Mouse (Mus musculus) CD4-positive, CD25-positive, alpha-beta regulatory T cell, adult 4 months (primary cell): ENCODE results near the gene Tyrobp. TPM values are rescaled to one million over a fixed set of nuclear protein-coding genes. Genes with fewer than 3 reads are reported as not detected.

ENCODE experiments used
- ATAC-seq: one replicate; pipeline ENCODE4 v1.8.0; 2017
- polyA plus RNA-seq, 2 experiments: library from polyadenylated mRNA; unstranded; fragments of 100-300 nt; shearing (Covaris generic); gene quantifications; one replicate each; pipeline ENCODE4 v1.2.1; 2017

Tyrobp gene
- polyA plus RNA-seq, 2 experiments from 2014 or later: 6.4 to 7.1 TPM

DNA sequence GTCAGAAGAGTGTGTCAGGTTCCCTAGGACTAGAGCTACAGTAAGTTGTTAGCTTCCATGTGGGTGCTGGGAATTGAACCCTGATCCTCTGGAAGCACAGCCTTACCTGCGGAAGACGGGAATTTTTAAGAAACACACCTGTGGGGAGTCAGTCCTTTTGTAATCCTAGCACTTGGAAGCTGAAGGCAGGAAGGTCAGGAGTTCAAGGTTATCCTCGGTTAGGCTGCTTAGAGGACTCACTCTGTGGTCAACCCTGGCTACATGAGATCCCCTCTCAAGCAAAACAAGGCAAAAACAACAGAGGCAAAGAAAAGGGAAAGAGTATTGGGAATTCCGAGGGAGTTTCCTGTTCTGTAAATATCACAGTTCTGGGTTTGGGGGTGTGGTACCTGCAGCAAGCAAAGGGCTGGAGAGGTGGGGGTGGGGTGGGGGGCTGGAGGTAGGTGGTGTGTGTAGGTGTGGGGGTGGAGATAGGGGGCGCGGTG, 51.3 kb downstream of the Tyrobp start:
- ATAC-seq: no peak

Other genes starting within 250 kb of the Tyrobp start
- 10 to 100 TPM; 19.5 to 22.3 TPM for gene Zfp146, start 244.0 kb upstream of the Tyrobp start, polyA plus RNA-seq
- under 1 TPM in 1 of 2 experiments, not detected in 1; 0.90 TPM for gene Cox7a1, start 229.6 kb upstream of the Tyrobp start, polyA plus RNA-seq
- gene Capns1, start 214.9 kb upstream of the Tyrobp start, polyA plus RNA-seq: 10 to 100 TPM; 49.8 to 68.7 TPM
- 10 to 100 TPM; 50.3 to 54.3 TPM for gene Polr2i, start 181.8 kb upstream of the Tyrobp start, polyA plus RNA-seq
- gene Tbcb, start 181.5 kb upstream of the Tyrobp start, polyA plus RNA-seq: 100 to 1,000 TPM in 1 of 2 experiments, 10 to 100 TPM in 1; 96.7 to 104 TPM
- gene Ovol3, start 178.0 kb upstream of the Tyrobp start, polyA plus RNA-seq: not detected
- gene Thap8, start 133.7 kb upstream of the Tyrobp start, polyA plus RNA-seq: 1 to 10 TPM in 1 of 2 experiments, not detected in 1; 1.6 TPM
- 1 to 10 TPM; 1.9 to 3.2 TPM for gene Wdr62, start 133.3 kb upstream of the Tyrobp start, polyA plus RNA-seq
- 1 to 10 TPM; 5.5 to 6.5 TPM for gene Clip3, start 122.0 kb upstream of the Tyrobp start, polyA plus RNA-seq
- 100 to 1,000 TPM; 179 to 205 TPM for gene Alkbh6, start 105.0 kb upstream of the Tyrobp start, polyA plus RNA-seq
- gene Syne4, start 99.0 kb upstream of the Tyrobp start, polyA plus RNA-seq: 10 to 100 TPM in 1 of 2 experiments, 1 to 10 TPM in 1; 9.2 to 16.8 TPM
- gene E130208F15Rik, start 92.0 kb upstream of the Tyrobp start, polyA plus RNA-seq: not detected
- gene Sdhaf1, start 89.9 kb upstream of the Tyrobp start, polyA plus RNA-seq: 1 to 10 TPM; 2.4 to 5.1 TPM
- gene Lrfn3, start 51.0 kb upstream of the Tyrobp start, polyA plus RNA-seq: not detected
- 100 to 1,000 TPM; 356 to 434 TPM for gene Hcst, start 6.1 kb downstream of the Tyrobp start, polyA plus RNA-seq
- gene Nfkbid, start 8.0 kb downstream of the Tyrobp start, polyA plus RNA-seq: 10 to 100 TPM; 39.2 to 44.4 TPM
- 1 to 10 TPM; 3.1 to 3.5 TPM for gene Aplp1, start 31.8 kb downstream of the Tyrobp start, polyA plus RNA-seq
- not detected for gene Kirrel2, start 43.9 kb downstream of the Tyrobp start, polyA plus RNA-seq
- not detected for gene Nphs1, start 44.6 kb downstream of the Tyrobp start, polyA plus RNA-seq
- not detected for gene Prodh2, start 79.9 kb downstream of the Tyrobp start, polyA plus RNA-seq
- under 1 TPM; 0.46 to 0.67 TPM for gene Arhgap33, start 121.3 kb downstream of the Tyrobp start, polyA plus RNA-seq
- 1 to 10 TPM; 1.0 to 3.1 TPM for gene Hspb6, start 138.4 kb downstream of the Tyrobp start, polyA plus RNA-seq
- gene Proser3, start 138.5 kb downstream of the Tyrobp start, polyA plus RNA-seq: 1 to 10 TPM; 5.2 to 6.2 TPM
- 100 to 1,000 TPM; 101 to 104 TPM for gene Lin37, start 146.1 kb downstream of the Tyrobp start, polyA plus RNA-seq
- 10 to 100 TPM; 46.5 to 62.1 TPM for gene U2af1l4, start 149.5 kb downstream of the Tyrobp start, polyA plus RNA-seq
- 100 to 1,000 TPM in 1 of 2 experiments, 10 to 100 TPM in 1; 85.4 to 105 TPM for gene Gm49396, start 149.6 kb downstream of the Tyrobp start, polyA plus RNA-seq
- gene Psenen, start 149.9 kb downstream of the Tyrobp start, polyA plus RNA-seq: 100 to 1,000 TPM; 314 to 323 TPM
- 100 to 1,000 TPM; 210 to 244 TPM for gene Igflr1, start 151.7 kb downstream of the Tyrobp start, polyA plus RNA-seq
- gene Kmt2b, start 175.0 kb downstream of the Tyrobp start, polyA plus RNA-seq: 10 to 100 TPM; 16.4 to 21.6 TPM
- 10 to 100 TPM in 1 of 2 experiments, 1 to 10 TPM in 1; 8.1 to 18.0 TPM for gene Zbtb32, start 185.1 kb downstream of the Tyrobp start, polyA plus RNA-seq
- gene Upk1a, start 199.1 kb downstream of the Tyrobp start, polyA plus RNA-seq: under 1 TPM; 0.38 to 0.60 TPM
- 100 to 1,000 TPM; 333 to 643 TPM for gene Cox6b1, start 212.4 kb downstream of the Tyrobp start, polyA plus RNA-seq
- gene Etv2, start 222.1 kb downstream of the Tyrobp start, polyA plus RNA-seq: not detected
- 10 to 100 TPM; 14.4 to 25.1 TPM for gene Rbm42, start 236.6 kb downstream of the Tyrobp start, polyA plus RNA-seq